Mouse (Mus musculus) liver, adult 2 months (tissue): ENCODE measurements around the gene Bag6.

Experiments
- CTCF ChIP-seq: fragments of 200-500 bp; IDR thresholded peaks from 2 replicates; pipeline ENCODE4 v1.5.1; 2011; ENCODE audit warnings: low read depth, low read length, control low read depth
- POLR2A ChIP-seq: fragments of 200-500 bp; IDR thresholded peaks from 2 replicates; pipeline ENCODE4 v1.6.1; 2011; ENCODE audit warnings: low read length, control low read depth; ENCODE audit not compliant: insufficient read depth; ENCODE audit errors: extremely low read depth

- TF ChIP-seq CTCF (no peak), POLR2A (no peak)
Observed at GRCm38 (mm10) chr17:35189186-35189585, 54.2 kb downstream of the Bag6 start.
